8 mouse cellular contexts compared by ENCODE assay signal in genomic region chr1:171256937-171257548, GRCm38 (mm10). TPM values are rescaled to one million over a fixed set of nuclear protein-coding genes. Genes with fewer than 3 reads are reported as not detected.
DNase-seq lines count a peak whose midpoint lies in the region; ATAC-seq and TF ChIP-seq lines count a peak whose summit lies in the region.

No protein-coding gene starts in this region.

- ATAC-seq in G1E (ENCODE audit: extremely low read depth, insufficient number of reproducible peaks, low FRiP score, poor library complexity, severe bottlenecking) = peak; percentile 63; the same call in 1 of the 2 replicates
- ATAC-seq in midbrain, postnatal 0 days (ENCODE audit: low FRiP score) = 0 out of 2 replicates have a peak, but pooled peaks have one; percentile 9

- peak; percentile 44; the same call in 1 of the 2 replicates for TF ChIP-seq CTCF in G1E (IDR thresholded peaks at IDR 0.05; ENCODE audit: low read depth, low read length)
- peak; percentile 87 for TF ChIP-seq CTCF in midbrain, postnatal 0 days (IDR thresholded peaks at IDR 0.05)

- no peaks in the 10 kb centered on the region for H3K36me3 ChIP-seq in G1E (replicated peaks)
- H3K36me3 ChIP-seq in midbrain, postnatal 0 days (ENCODE audit: insufficient read depth, low read length) = no peaks in the 10 kb centered on the region

- peaks cover 59% of the 10 kb centered on the region for H3K27me3 ChIP-seq in G1E (ENCODE audit: insufficient read depth, low read length)
- no peaks in the 10 kb centered on the region for H3K27me3 ChIP-seq in midbrain, postnatal 0 days (ENCODE audit: insufficient read depth, low read length)

- peaks cover 24% of the 10 kb centered on the region for H3K4me1 ChIP-seq in G1E (ENCODE audit: insufficient read depth, low read depth, low read length)
- 0 out of 2 replicates have a peak, but pooled peaks cover 2% of the 10 kb centered on the region for H3K4me1 ChIP-seq in midbrain, postnatal 0 days (ENCODE audit: insufficient read depth, low read length)

- H3K27ac ChIP-seq in midbrain, postnatal 0 days (ENCODE audit: low read depth, low read length) = no peak overlapping the region

- 71% methylated on average over 15 of the region's 15 CpGs for WGBS in midbrain, postnatal 0 days

- H3K9me3 ChIP-seq in G1E (replicated peaks) = no peaks in the 10 kb centered on the region
- no peaks in the 10 kb centered on the region for H3K9me3 ChIP-seq in midbrain, postnatal 0 days (ENCODE audit: low read length)

- H3K4me3 ChIP-seq in G1E (ENCODE audit: low read depth, low read length) = no peak overlapping the region
- no peak overlapping the region for H3K4me3 ChIP-seq in midbrain, postnatal 0 days (ENCODE audit: low read depth, low read length)

- intact Hi-C loops in left cerebral cortex, postnatal 14 days (cut with DNase I) = loop anchor here (10.0 kb wide), 1 partner anchor 142 kb away; the partner anchor contains the start of gene Cfap126

- no peak overlapping the region for H3K9ac ChIP-seq in midbrain, postnatal 0 days (replicated peaks; ENCODE audit: low read length, poor library complexity, severe bottlenecking)

- H3K4me2 ChIP-seq in midbrain, postnatal 0 days (ENCODE audit: low read depth, low read length, poor library complexity, severe bottlenecking) = no peak overlapping the region

- peak; percentile 51 to 76 for DNase-seq in layer of hippocampus, adult 18-20 months (ENCODE audit: low spot score in 2 of 2)
- no peak for DNase-seq in layer of hippocampus, adult 9-10 months (ENCODE audit: low spot score)
- no peak for DNase-seq in G1E (ENCODE audit: low spot score)
- peak; percentile 83 to 87 for DNase-seq in cerebellum, postnatal 10 days
- DNase-seq in gastrocnemius, postnatal 10 days = peak; percentile 62
- DNase-seq in left cerebral cortex, postnatal 14 days (ENCODE audit: low spot score in 2 of 2) = peak; percentile 72 to 80
- peak; percentile 81 for DNase-seq in midbrain, postnatal 0 days (ENCODE audit: low spot score)
- no peak for DNase-seq in Muller cell, postnatal 12 days (ENCODE audit: inconsistent ontology term)

RNA-seq across cellular contexts. Expression of gene Ndufs2, which starts 5.9 kb away (rescaled TPM):
- 100 to 1,000 TPM; 270 to 277 TPM for total RNA-seq in layer of hippocampus, adult 18-20 months (2021)
- total RNA-seq in G1E (2014; fragmentation: Nextera tagmentation) (209 and 219 TPM in 2 replicates), G1E (2017) (275 and 300 TPM in 2 replicates)
- polyA plus RNA-seq in G1E (2012) = 47.9 and 101 TPM in 2 replicates
- total RNA-seq in gastrocnemius, postnatal 10 days (2021) = 100 to 1,000 TPM; 468 to 578 TPM
- 100 to 1,000 TPM; 265 to 285 TPM for total RNA-seq in left cerebral cortex, postnatal 14 days (2021)
- total RNA-seq in midbrain, postnatal 0 days (2014; rRNA removed) = 224 and 230 TPM in 2 replicates
- polyA plus RNA-seq in midbrain, postnatal 0 days (2015; fragmentation: Nextera tagmentation; extraction: Ambion mirVana) = 221 and 244 TPM in 2 replicates

RNA-seq across cellular contexts. Expression of gene Adamts4, which starts 6.8 kb away (rescaled TPM):
- 10 to 100 TPM; 10.9 to 11.9 TPM for total RNA-seq in layer of hippocampus, adult 18-20 months (2021)
- total RNA-seq in G1E (2014; fragmentation: Nextera tagmentation) (0.60 TPM in 1 of 2 replicates, not detected in the other), G1E (2017) (0.16 and 0.17 TPM in 2 replicates)
- polyA plus RNA-seq in G1E (2012) = 0.12 and 0.20 TPM in 2 replicates
- 1 to 10 TPM; 3.9 to 8.0 TPM for total RNA-seq in gastrocnemius, postnatal 10 days (2021)
- 10 to 100 TPM; 11.1 to 17.0 TPM for total RNA-seq in left cerebral cortex, postnatal 14 days (2021)
- total RNA-seq in midbrain, postnatal 0 days (2014; rRNA removed) = 5.2 and 8.2 TPM in 2 replicates
- 3.4 and 4.2 TPM in 2 replicates for polyA plus RNA-seq in midbrain, postnatal 0 days (2015; fragmentation: Nextera tagmentation; extraction: Ambion mirVana)

RNA-seq across cellular contexts. Expression of gene B4galt3, which starts 13.1 kb away (rescaled TPM):
- total RNA-seq in layer of hippocampus, adult 18-20 months (2021) = 10 to 100 TPM; 71.0 to 71.4 TPM
- 27.3 and 30.8 TPM in 2 replicates for total RNA-seq in G1E (2014; fragmentation: Nextera tagmentation)
- total RNA-seq in G1E (2017) = 16.9 and 21.5 TPM in 2 replicates
- polyA plus RNA-seq in G1E (2012) = 44.8 and 50.0 TPM in 2 replicates
- total RNA-seq in gastrocnemius, postnatal 10 days (2021) = 10 to 100 TPM; 11.0 to 17.6 TPM
- total RNA-seq in left cerebral cortex, postnatal 14 days (2021) = 10 to 100 TPM; 59.8 to 61.3 TPM
- total RNA-seq in midbrain, postnatal 0 days (2014; rRNA removed) = 77.0 and 94.9 TPM in 2 replicates
- polyA plus RNA-seq in midbrain, postnatal 0 days (2015; fragmentation: Nextera tagmentation; extraction: Ambion mirVana) = 109 and 110 TPM in 2 replicates

RNA-seq across cellular contexts. Expression of gene Fcer1g, which starts 22.9 kb away (rescaled TPM):
- 10 to 100 TPM; 16.3 to 20.8 TPM for total RNA-seq in layer of hippocampus, adult 18-20 months (2021)
- not detected in 2 replicates for total RNA-seq in G1E (2014; fragmentation: Nextera tagmentation)
- 0.64 and 0.71 TPM in 2 replicates for total RNA-seq in G1E (2017)
- 0.08 TPM in 1 of 2 replicates, not detected in the other for polyA plus RNA-seq in G1E (2012)
- 10 to 100 TPM; 10.4 to 13.3 TPM for total RNA-seq in gastrocnemius, postnatal 10 days (2021)
- 10 to 100 TPM; 11.1 to 16.0 TPM for total RNA-seq in left cerebral cortex, postnatal 14 days (2021)
- total RNA-seq in midbrain, postnatal 0 days (2014; rRNA removed) = 21.3 and 25.9 TPM in 2 replicates
- polyA plus RNA-seq in midbrain, postnatal 0 days (2015; fragmentation: Nextera tagmentation; extraction: Ambion mirVana) = 30.5 and 31.1 TPM in 2 replicates

RNA-seq across cellular contexts. Expression of gene Ppox, which starts 23.9 kb away (rescaled TPM):
- 10 to 100 TPM; 23.2 to 25.3 TPM for total RNA-seq in layer of hippocampus, adult 18-20 months (2021)
- total RNA-seq in G1E (2014; fragmentation: Nextera tagmentation) (45.7 and 168 TPM in 2 replicates), G1E (2017) (27.0 and 36.7 TPM in 2 replicates)
- 38.5 and 53.0 TPM in 2 replicates for polyA plus RNA-seq in G1E (2012)
- total RNA-seq in gastrocnemius, postnatal 10 days (2021) = 10 to 100 TPM; 11.6 to 15.1 TPM
- 10 to 100 TPM; 20.5 to 23.9 TPM for total RNA-seq in left cerebral cortex, postnatal 14 days (2021)
- total RNA-seq in midbrain, postnatal 0 days (2014; rRNA removed) = 36.5 and 45.9 TPM in 2 replicates
- polyA plus RNA-seq in midbrain, postnatal 0 days (2015; fragmentation: Nextera tagmentation; extraction: Ambion mirVana) = 31.3 and 32.6 TPM in 2 replicates

Comparison
In these comparisons a context has a peak if more than half of its experiments do, and no peak if none do; other contexts are left out.
1. DNase-seq: peak in layer of hippocampus, adult 18-20 months (2 of 2), cerebellum, postnatal 10 days (2 of 2), gastrocnemius, postnatal 10 days (single experiment), left cerebral cortex, postnatal 14 days (2 of 2) and midbrain, postnatal 0 days (single experiment); none in layer of hippocampus, adult 9-10 months (single experiment), G1E (single experiment) and Muller cell, postnatal 12 days (single experiment).